Mouse (Mus musculus) midbrain, embryonic 10.5 days (tissue): Measurements from ENCODE around the gene Hist2h2aa1. TPM values are rescaled to one million over a fixed set of nuclear protein-coding genes. Genes with fewer than 3 reads are reported as not detected.
"Not testable (repeated sequence)": the region's sequence is repeated elsewhere in the genome, so short reads cannot be mapped to it uniquely, and the experiment has no call there.

Experiments
- DNase-seq: peaks from one replicate; pipeline ENCODE4 v3.0.0-alpha.2; 2017; ENCODE audit warnings: low spot score
- H3K27ac ChIP-seq: fragments of 300-500 bp; sonication (generic); replicated peaks from 2 replicates; pipeline ENCODE4 v1.5.1; 2016; ENCODE audit warnings: mild to moderate bottlenecking
- H3K27me3 ChIP-seq: fragments of 300-500 bp; sonication (generic); 2 replicates; pipeline ENCODE4 v1.6.1; 2016; ENCODE audit warnings: low read depth, mild to moderate bottlenecking; ENCODE audit not compliant: poor library complexity, severe bottlenecking
- H3K36me3 ChIP-seq: fragments of 300-500 bp; sonication (generic); 2 replicates; pipeline ENCODE4 v1.6.1; 2016; ENCODE audit warnings: mild to moderate bottlenecking, moderate library complexity
- H3K4me1 ChIP-seq: fragments of 300-500 bp; sonication (generic); 2 replicates; pipeline ENCODE4 v1.6.1; 2016
- H3K4me3 ChIP-seq: fragments of 300-500 bp; sonication (generic); 2 replicates; pipeline ENCODE4 v1.5.1; 2016; ENCODE audit warnings: mild to moderate bottlenecking, moderate library complexity
- H3K9me3 ChIP-seq: fragments of 300-500 bp; sonication (generic); replicated peaks from 2 replicates; pipeline ENCODE4 v1.6.1; 2016; ENCODE audit warnings: mild to moderate bottlenecking
- WGBS: fragments of 180-500 bp; shearing (Covaris S2); methylation state at CpG from one replicate; pipeline ENCODE4 v1.1.7; 2016; 5-methylcytosine and 5-hydroxymethylcytosine counted together
- polyA plus RNA-seq: library from polyadenylated mRNA; unstranded; fragments of >200 nt; fragmentation: Nextera tagmentation; extraction: Ambion mirVana; gene quantifications from 2 replicates; pipeline ENCODE4 v1.2.1, GENCODE M21; 2016

The Hist2h2aa1 gene
- polyA plus RNA-seq, 1 experiment from 2014 or later: 13.7 TPM

DNA sequence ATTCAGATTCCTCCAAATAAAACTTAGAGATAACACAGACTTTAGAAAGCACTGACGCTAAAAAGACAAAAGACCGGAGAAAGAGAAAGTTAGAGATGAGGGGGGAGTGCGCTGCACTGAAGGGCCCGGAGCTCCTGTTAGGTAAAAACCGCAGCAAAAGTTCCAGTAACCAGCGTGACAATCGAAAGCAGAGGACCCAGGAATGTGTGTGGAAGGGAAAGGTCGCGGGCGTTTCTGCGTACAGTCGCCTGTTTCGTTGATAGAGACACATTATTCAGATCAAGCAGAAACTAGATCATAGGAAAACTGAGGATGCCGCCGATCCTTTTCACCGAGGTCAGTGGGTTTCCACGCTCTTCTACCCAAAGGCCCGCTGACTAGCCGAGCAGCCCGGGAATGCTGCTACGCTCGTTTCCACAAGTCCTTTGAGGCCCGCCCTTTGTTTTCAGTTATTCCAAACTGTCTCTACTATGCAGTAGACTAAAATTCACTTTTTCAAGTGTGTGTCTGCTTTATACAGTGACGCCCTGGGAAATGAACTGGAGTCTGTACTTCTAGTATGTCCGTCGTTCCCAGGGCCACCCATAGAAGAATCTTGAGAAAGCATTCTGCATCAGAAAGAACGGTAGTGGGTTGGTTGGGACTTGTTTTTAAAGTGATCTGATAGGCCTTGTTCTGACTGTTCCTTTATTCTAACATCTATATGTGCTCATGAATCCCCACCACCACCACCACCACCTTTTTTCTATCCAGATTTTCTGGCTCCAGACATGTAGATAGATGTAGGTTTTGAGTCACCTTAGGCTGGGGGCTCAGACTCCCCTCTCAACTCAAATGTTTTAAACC lies 18.5 kb downstream of the Hist2h2aa1 start:
- Histone ChIP-seq H3K27me3 (no peaks in the 10 kb centered on the region), H3K4me3 (peak overlapping the region; percentile 68), H3K4me1 (peaks cover 51% of the 10 kb centered on the region), H3K27ac (peak overlapping the region; percentile 96), H3K9me3 (no peaks in the 10 kb centered on the region), H3K36me3 (no peaks in the 10 kb centered on the region)
- peak; percentile 63 for DNase-seq
- 8% methylated on average over 27 of the region's 27 CpGs for WGBS

GRCm38 (mm10) chr3:96264404-96264949 lies 19.2 kb downstream of the Hist2h2aa1 start:
- Histone ChIP-seq H3K4me1 (peaks cover 51% of the 10 kb centered on the region), H3K4me3 (peak overlapping the region; percentile 68)

DNA sequence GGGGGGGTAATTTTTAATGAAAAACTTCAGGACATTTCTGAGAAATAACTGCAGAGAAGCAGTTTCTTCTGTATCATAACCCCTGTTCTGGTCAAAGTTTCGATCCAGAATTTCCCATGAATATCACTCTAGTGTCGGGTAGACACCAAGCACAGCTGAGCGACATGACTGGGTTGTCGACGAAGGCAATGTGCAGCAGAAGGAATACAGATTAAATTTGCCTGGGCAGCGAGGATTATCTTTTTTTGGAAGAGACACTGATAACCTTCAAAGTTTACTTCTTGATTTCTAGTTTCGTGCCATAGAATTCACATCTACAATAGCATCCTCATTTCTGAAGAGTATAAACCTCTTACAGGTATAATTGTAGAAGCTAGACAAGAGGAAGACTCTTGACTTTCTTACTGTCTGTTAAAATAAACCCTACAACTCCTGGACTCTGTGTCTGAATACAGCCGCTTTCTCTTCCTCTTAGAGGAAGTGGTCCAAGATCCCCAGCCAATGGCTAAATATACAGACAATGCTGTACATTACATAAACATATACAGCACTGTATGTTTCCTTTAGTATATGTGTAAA lies 20.9 kb downstream of the Hist2h2aa1 start:
- Histone ChIP-seq H3K36me3 (no peaks in the 10 kb centered on the region), H3K9me3 (no peaks in the 10 kb centered on the region), H3K4me1 (peaks cover 49% of the 10 kb centered on the region), H3K27ac (peak overlapping the region; percentile 96), H3K4me3 (no peak overlapping the region), H3K27me3 (no peaks in the 10 kb centered on the region)
- 91% methylated on average over 8 of the region's 8 CpGs for WGBS
- no peak for DNase-seq

More at GRCm38 (mm10) chr3:96264404-96264949, 19.2 kb downstream of the Hist2h2aa1 start:
- Histone ChIP-seq H3K9me3 (no peaks in the 10 kb centered on the region), H3K27ac (peak overlapping the region; percentile 96), H3K27me3 (no peaks in the 10 kb centered on the region), H3K36me3 (no peaks in the 10 kb centered on the region)
- DNase-seq: peak; percentile 43
- WGBS: 79% methylated on average over 7 of the region's 7 CpGs

- H3K4me3 ChIP-seq: peak overlapping the region; percentile 51
- 83% methylated on average over 4 of the region's 4 CpGs for WGBS
These were observed 22.2 kb downstream of the Hist2h2aa1 start for GRCm38 (mm10) chr3:96267541-96267940.

DNA sequence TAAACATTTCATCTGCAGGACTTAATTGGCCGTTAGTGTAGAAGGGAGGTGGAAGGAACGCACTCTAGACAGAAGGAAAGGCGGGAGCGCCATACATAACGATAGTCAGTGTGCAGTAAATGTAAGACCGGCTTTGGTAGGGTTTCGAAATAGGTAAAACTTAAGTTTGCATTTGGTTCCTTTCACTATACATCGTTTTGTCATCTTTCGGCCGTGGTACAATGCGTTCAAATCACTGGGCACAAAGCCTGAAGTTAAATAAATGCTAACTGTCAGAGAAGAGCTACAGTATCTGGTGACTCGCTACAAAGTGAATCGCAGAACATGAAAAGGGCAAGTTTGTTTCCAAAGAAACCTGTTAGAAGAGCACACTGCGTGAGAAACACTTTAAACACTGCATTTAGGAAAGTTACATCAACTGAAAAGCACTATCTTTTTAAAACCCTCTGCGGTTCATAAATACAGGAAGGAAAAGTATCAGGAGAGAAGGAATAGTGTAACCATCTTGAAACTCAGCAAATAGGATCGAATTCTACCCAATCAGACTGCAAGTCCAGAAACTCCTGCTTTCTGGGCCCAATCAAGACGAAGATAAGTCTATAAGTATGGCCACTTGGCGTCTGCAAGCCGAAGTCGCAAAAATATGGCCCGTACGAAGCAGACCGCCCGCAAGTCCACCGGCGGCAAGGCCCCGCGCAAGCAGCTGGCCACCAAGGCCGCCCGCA lies 22.9 kb downstream of the Hist2h2aa1 start, which contains the start of gene Hist2h3b:
Gene Hist2h3b (plus strand): TSS at position 604 of the 725 bp plus-strand sequence.
- WGBS: 26% methylated on average over 30 of the region's 30 CpGs
- Histone ChIP-seq H3K27me3 (no peaks in the 10 kb centered on the region), H3K36me3 (no peaks in the 10 kb centered on the region), H3K4me1 (peaks cover 30% of the 10 kb centered on the region), H3K9me3 (no peaks in the 10 kb centered on the region), H3K27ac (peak within 1 kb of the TSS; percentile 96), H3K4me3 (peak within 1 kb of the TSS; percentile 68)
- peak; percentile 81 for DNase-seq

More at GRCm38 (mm10) chr3:96267541-96267940, 22.2 kb downstream of the Hist2h2aa1 start:
- peaks cover 35% of the 10 kb centered on the region for H3K4me1 ChIP-seq
- no peaks in the 10 kb centered on the region for H3K9me3 ChIP-seq
- H3K36me3 ChIP-seq: no peaks in the 10 kb centered on the region
- H3K27me3 ChIP-seq: no peaks in the 10 kb centered on the region
- H3K27ac ChIP-seq: peak overlapping the region; percentile 96
- DNase-seq: no peak

DNA sequence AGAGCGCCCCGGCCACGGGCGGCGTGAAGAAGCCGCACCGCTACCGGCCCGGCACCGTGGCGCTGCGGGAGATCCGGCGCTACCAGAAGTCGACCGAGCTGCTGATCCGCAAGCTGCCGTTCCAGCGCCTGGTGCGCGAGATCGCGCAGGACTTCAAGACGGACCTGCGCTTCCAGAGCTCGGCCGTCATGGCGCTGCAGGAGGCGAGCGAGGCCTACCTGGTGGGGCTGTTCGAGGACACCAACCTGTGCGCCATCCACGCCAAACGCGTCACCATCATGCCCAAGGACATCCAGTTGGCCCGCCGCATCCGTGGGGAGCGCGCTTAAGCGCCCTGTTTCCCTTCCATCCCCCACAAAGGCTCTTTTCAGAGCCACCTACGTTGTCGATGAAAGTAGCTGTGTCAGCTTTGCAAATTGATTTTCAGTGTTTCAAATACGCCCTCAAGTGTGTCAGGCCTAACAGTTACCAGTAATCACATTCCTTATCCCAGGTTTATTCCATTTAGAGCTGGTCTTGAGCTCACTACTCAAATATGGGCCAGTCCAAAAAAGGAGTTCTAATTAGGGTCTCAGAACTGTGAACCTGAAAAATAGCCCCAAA lies 23.6 kb downstream of the Hist2h2aa1 start:
- WGBS: under 1% methylated on average over 16 of the region's 44 CpGs
- Histone ChIP-seq H3K27ac (peak overlapping the region; percentile 96), H3K4me3 (peak overlapping the region; percentile 68), H3K4me1 (peaks cover 26% of the 10 kb centered on the region)
- peak; percentile 48 for DNase-seq
- H3K9me3 ChIP-seq, H3K27me3 ChIP-seq, H3K36me3 ChIP-seq: not testable (repeated sequence)

- Histone ChIP-seq H3K27ac (peak within 1 kb of the TSS; percentile 96), H3K27me3 (no peaks in the 10 kb centered on the region), H3K4me3 (peak within 1 kb of the TSS; percentile 68), H3K4me1 (peaks cover 17% of the 10 kb centered on the region), H3K9me3 (no peaks in the 10 kb centered on the region), H3K36me3 (no peaks in the 10 kb centered on the region)
- WGBS: under 1% methylated on average over 45 of the region's 45 CpGs
- peak; percentile 92 for DNase-seq
These were observed 24.5 kb downstream of the Hist2h2aa1 start, which contains the start of gene Hist2h2bb for GRCm38 (mm10) chr3:96269511-96270474. TSS of gene Hist2h2bb (plus strand) at chr3:96269752.

DNA sequence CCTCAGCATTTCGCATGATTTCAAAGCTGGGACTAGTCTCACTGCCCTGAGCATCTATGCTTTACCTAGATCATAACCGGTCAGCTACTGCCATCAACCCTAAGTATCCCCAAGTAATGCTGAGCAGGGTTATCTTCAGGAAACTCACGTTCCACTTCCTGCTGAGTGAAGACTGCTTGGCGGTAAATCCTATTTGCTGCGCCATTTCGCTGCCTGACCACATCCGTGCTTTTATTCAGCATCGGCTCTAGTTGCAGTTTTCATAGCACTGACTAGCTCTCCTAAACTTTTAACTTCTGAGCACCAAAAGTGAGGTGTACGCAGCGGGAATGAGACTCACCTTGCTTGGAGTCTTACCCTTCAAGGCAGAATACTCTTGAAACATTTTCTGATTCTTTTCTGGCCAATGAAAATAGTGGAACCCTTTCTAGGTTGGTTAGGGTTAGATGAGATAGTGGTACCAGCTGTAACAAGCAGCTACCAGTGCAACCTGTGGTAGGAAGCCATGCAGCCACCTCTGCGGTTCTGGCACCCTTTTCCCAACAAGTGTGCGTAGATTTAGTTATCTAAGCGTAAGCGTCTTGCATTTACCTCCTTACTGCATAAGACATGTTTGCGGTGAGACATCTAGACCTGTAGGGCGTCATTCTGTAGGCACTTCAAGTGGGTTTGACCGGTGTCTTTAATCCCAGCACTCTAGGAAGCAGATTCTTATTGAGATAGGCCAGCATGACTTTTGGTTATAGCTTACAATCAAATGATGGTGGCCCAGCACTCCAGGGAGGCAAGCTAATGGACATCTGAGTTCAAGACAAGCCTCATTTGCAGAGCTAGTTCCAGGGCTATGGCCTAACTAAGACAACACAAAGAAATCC lies 28.5 kb downstream of the Hist2h2aa1 start:
- peaks cover 9% of the 10 kb centered on the region; the same call in 1 of the 2 replicates for H3K27me3 ChIP-seq
- peaks cover 16% of the 10 kb centered on the region for H3K4me1 ChIP-seq
- no peak for DNase-seq
- no peak overlapping the region for H3K27ac ChIP-seq
- 90% methylated on average over 17 of the region's 17 CpGs for WGBS
- no peak overlapping the region for H3K4me3 ChIP-seq
- no peaks in the 10 kb centered on the region for H3K9me3 ChIP-seq
- H3K36me3 ChIP-seq: no peaks in the 10 kb centered on the region

- no peak for DNase-seq
- Histone ChIP-seq H3K36me3 (no peaks in the 10 kb centered on the region), H3K27me3 (peaks cover 32% of the 10 kb centered on the region), H3K9me3 (no peaks in the 10 kb centered on the region), H3K27ac (peak overlapping the region; percentile 90), H3K4me3 (peak overlapping the region; percentile 60), H3K4me1 (peaks cover 16% of the 10 kb centered on the region)
- whole genome bisulfite sequencing: 13% methylated on average over 8 of the region's 8 CpGs
These were observed 32.1 kb downstream of the Hist2h2aa1 start for GRCm38 (mm10) chr3:96277428-96277799.

- WGBS: under 1% methylated on average over 49 of the region's 49 CpGs
- Histone ChIP-seq H3K4me3 (peak overlapping the region; percentile 60), H3K27me3 (peaks cover 38% of the 10 kb centered on the region), H3K27ac (peak overlapping the region; percentile 90), H3K36me3 (no peaks in the 10 kb centered on the region), H3K9me3 (no peaks in the 10 kb centered on the region), H3K4me1 (peaks cover 16% of the 10 kb centered on the region)
- DNase-seq: peak; percentile 95
These were observed 32.7 kb downstream of the Hist2h2aa1 start for GRCm38 (mm10) chr3:96277800-96278624.
